Mouse (Mus musculus): ENCODE results near the gene Haus8.
"Not testable (repeated sequence)": the region's sequence is repeated elsewhere in the genome, so short reads cannot be mapped to it uniquely, and the experiment has no call there.

Haus8 gene

GRCm38 (mm10) chr8:71282621-71283020 lies 9.9 kb upstream of the Haus8 start:
- peak; percentile 58 to 64 for DNase-seq

- DNase-seq = not testable (repeated sequence)
These were observed 9.0 kb upstream of the Haus8 start for GRCm38 (mm10) chr8:71281731-71282130.

- not testable (repeated sequence) for DNase-seq
These were observed 6.7 kb upstream of the Haus8 start for GRCm38 (mm10) chr8:71279409-71279808.

GRCm38 (mm10) chr8:71276166-71276565 lies 3.4 kb upstream of the Haus8 start:
- no peak for DNase-seq

- DNase-seq = no peak
These were observed 1.7 kb upstream of the Haus8 start for GRCm38 (mm10) chr8:71274478-71274877.

GRCm38 (mm10) chr8:71273151-71273510 lies 397 bp upstream of the Haus8 start:
- DNase-seq = peak; percentile 63 to 69

GRCm38 (mm10) chr8:71271630-71272029 lies 1.1 kb downstream of the Haus8 start:
- DNase-seq = no peak

GRCm38 (mm10) chr8:71268286-71268685 lies 4.4 kb downstream of the Haus8 start:
- DNase-seq = peak in 1 of 2 experiments; percentile 1

- DNase-seq = no peak
These were observed 5.0 kb downstream of the Haus8 start for GRCm38 (mm10) chr8:71267690-71268089.

GRCm38 (mm10) chr8:71261234-71261633 lies 11.5 kb downstream of the Haus8 start:
- DNase-seq = peak in 1 of 2 experiments; percentile 32

- peak; percentile 82 to 90 for DNase-seq
These were observed 16.0 kb downstream of the Haus8 start for GRCm38 (mm10) chr8:71256545-71257232.

- no peak for DNase-seq
These were observed 24.5 kb downstream of the Haus8 start for GRCm38 (mm10) chr8:71248203-71248602.

GRCm38 (mm10) chr8:71242757-71243156 lies 30.0 kb downstream of the Haus8 start:
- no peak for DNase-seq

GRCm38 (mm10) chr8:71224560-71224959 lies 48.2 kb downstream of the Haus8 start:
- DNase-seq = peak in 1 of 2 experiments; percentile 39

- DNase-seq = not testable (repeated sequence)
These were observed 58.5 kb downstream of the Haus8 start for GRCm38 (mm10) chr8:71214266-71214665.

GRCm38 (mm10) chr8:71205541-71205967 lies 67.2 kb downstream of the Haus8 start:
- DNase-seq = peak; percentile 6 to 9

All from lung, adult 18-20 months (tissue).